Mouse (Mus musculus): ENCODE data around the gene Lce1m.

GRCm38 (mm10) chr3:93023411-93024184, 4.7 kb upstream of the Lce1m start:
- no peak for TF ChIP-seq CTCF (IDR thresholded peaks at IDR 0.05; ENCODE audit: low read depth, low read length)
- no peak for TF ChIP-seq POLR2A (IDR thresholded peaks at IDR 0.05; ENCODE audit: extremely low read depth, insufficient read depth, low read length)

Data from liver, adult 2 months (tissue).